Comparison of ENCODE assay signal across 8 mouse cellular contexts in genomic region chr3:90612728-90613291, GRCm38 (mm10). TPM values are rescaled to one million over a fixed set of nuclear protein-coding genes. Genes with fewer than 3 reads are reported as not detected.
DNase-seq lines count a peak whose midpoint lies in the region; ATAC-seq and TF ChIP-seq lines count a peak whose summit lies in the region.

S100a6 (plus strand) TSS chr3:90612882.

- ATAC-seq in forebrain, embryonic 14.5 days: peak; percentile 78
- peak; percentile 81 for ATAC-seq in lung, embryonic 16.5 days (ENCODE audit: low read depth)

- peak; percentile 62 for TF ChIP-seq CTCF in E14TG2a.4 (conservative IDR thresholded peaks at IDR 0.05; ENCODE audit: low read length)
- TF ChIP-seq CTCF in layer of hippocampus, adult 2 months (conservative IDR thresholded peaks at IDR 0.05): peak; percentile 80

- H3K4me1 ChIP-seq in E14TG2a.4 (replicated peaks; ENCODE audit: low read depth, low read length): peaks cover 53% of the 10 kb centered on the region
- peaks cover 5% of the 10 kb centered on the region for H3K4me1 ChIP-seq in forebrain, embryonic 14.5 days (ENCODE audit: control insufficient read depth, insufficient read depth, low read length)
- H3K4me1 ChIP-seq in lung, embryonic 16.5 days (replicated peaks; ENCODE audit: control insufficient read depth, insufficient read depth, low read length): peaks cover 23% of the 10 kb centered on the region

- H3K4me2 ChIP-seq in forebrain, embryonic 14.5 days (ENCODE audit: low read length): peak within 1 kb of the TSS; percentile 58
- peak within 1 kb of the TSS; percentile 73 for H3K4me2 ChIP-seq in lung, embryonic 16.5 days (ENCODE audit: low read depth, low read length)

- peak within 1 kb of the TSS; percentile 29; the same call in 1 of the 2 replicates for H3K9ac ChIP-seq in forebrain, embryonic 14.5 days (ENCODE audit: low read length)
- peak within 1 kb of the TSS; percentile 63 for H3K9ac ChIP-seq in lung, embryonic 16.5 days (ENCODE audit: low read length)

- H3K27me3 ChIP-seq in E14TG2a.4 (ENCODE audit: insufficient read depth, low read length): peaks cover 32% of the 10 kb centered on the region
- H3K27me3 ChIP-seq in forebrain, embryonic 14.5 days (replicated peaks; ENCODE audit: control insufficient read depth, insufficient read depth, low read length): no peaks in the 10 kb centered on the region
- H3K27me3 ChIP-seq in lung, embryonic 16.5 days (ENCODE audit: control insufficient read depth, insufficient read depth, low read depth, low read length): no peaks in the 10 kb centered on the region

- peak; percentile 72 for DNase-seq in adrenal gland, postnatal 14 days
- peak; percentile 73 for DNase-seq in forebrain, embryonic 14.5 days (ENCODE audit: low spot score)
- peak; percentile 71 for DNase-seq in heart, postnatal 4 days
- DNase-seq in layer of hippocampus, adult 2 months (ENCODE audit: low spot score in 2 of 2): peak; percentile 32 to 46
- peak; percentile 82 for DNase-seq in retina, embryonic 14.5 days (ENCODE audit: low spot score)
- peak; percentile 57 for DNase-seq in urinary bladder, postnatal 10 days (ENCODE audit: low spot score)

- WGBS in forebrain, embryonic 14.5 days: under 1% methylated on average over 23 of the region's 23 CpGs
- WGBS in lung, embryonic 16.5 days: under 1% methylated on average over 23 of the region's 23 CpGs

- H3K9me3 ChIP-seq in E14TG2a.4 (ENCODE audit: low read length): no peaks in the 10 kb centered on the region
- H3K9me3 ChIP-seq in forebrain, embryonic 14.5 days (replicated peaks; ENCODE audit: control insufficient read depth, low read length): no peaks in the 10 kb centered on the region
- H3K9me3 ChIP-seq in lung, embryonic 16.5 days (ENCODE audit: control insufficient read depth, low read length): no peaks in the 10 kb centered on the region; the same call in 1 of the 2 replicates

- H3K4me3 ChIP-seq in E14TG2a.4 (replicated peaks; ENCODE audit: low read length): peak within 1 kb of the TSS; percentile 74
- H3K4me3 ChIP-seq in forebrain, embryonic 14.5 days (ENCODE audit: low read depth, low read length): peak within 1 kb of the TSS; percentile 24
- H3K4me3 ChIP-seq in layer of hippocampus, adult 2 months: peak within 1 kb of the TSS; percentile 53
- H3K4me3 ChIP-seq in lung, embryonic 16.5 days (ENCODE audit: low read length): peak within 1 kb of the TSS; percentile 48

- no peaks in the 10 kb centered on the region for H3K36me3 ChIP-seq in E14TG2a.4 (ENCODE audit: insufficient read depth, low read length)
- no peaks in the 10 kb centered on the region for H3K36me3 ChIP-seq in forebrain, embryonic 14.5 days (ENCODE audit: control insufficient read depth, insufficient read depth, low read length)
- no peaks in the 10 kb centered on the region for H3K36me3 ChIP-seq in lung, embryonic 16.5 days (ENCODE audit: control insufficient read depth, insufficient read depth, low read length)

- H3K27ac ChIP-seq in forebrain, embryonic 14.5 days (ENCODE audit: low read depth, low read length): no peak within 1 kb of the TSS
- peak within 1 kb of the TSS; percentile 28; the same call in 1 of the 2 replicates for H3K27ac ChIP-seq in layer of hippocampus, adult 2 months
- H3K27ac ChIP-seq in lung, embryonic 16.5 days (ENCODE audit: low read length): no peak within 1 kb of the TSS

RNA-seq across cellular contexts. Expression of gene S100a6, which starts in this region (rescaled TPM):
- total RNA-seq in adrenal gland, postnatal 14 days (2021): 54.3 and 59.5 TPM in 2 replicates
- polyA plus RNA-seq in forebrain, embryonic 14.5 days (2014; fragmentation: Nextera tagmentation; extraction: Ambion mirVana): 19.6 and 22.8 TPM in 2 replicates
- total RNA-seq in heart, postnatal 4 days (2021): 10 to 100 TPM; 72.1 to 75.9 TPM
- 10 to 100 TPM; 18.4 to 21.8 TPM for total RNA-seq in layer of hippocampus, adult 2 months (2021)
- 184 and 203 TPM in 2 replicates for polyA plus RNA-seq in lung, embryonic 16.5 days (2015; fragmentation: Nextera tagmentation; extraction: Ambion mirVana)

Comparison
In these comparisons a context has a peak if more than half of its experiments do, and no peak if none do; other contexts are left out.
1. H3K4me3 ChIP-seq: peak in every context shown above with its lines; median percentile 74 in E14TG2a.4; 53 in layer of hippocampus, adult 2 months; 48 in lung, embryonic 16.5 days; 24 in forebrain, embryonic 14.5 days.